Mouse (Mus musculus) mesoderm, embryonic 11.5 days (tissue): Measurements from ENCODE around the gene Cgrrf1.

Source experiments
- DNase-seq: peaks from one replicate; pipeline ENCODE4 v3.0.0-alpha.2; 2012; ENCODE audit warnings: low read depth, low spot score

Cgrrf1 gene

DNA sequence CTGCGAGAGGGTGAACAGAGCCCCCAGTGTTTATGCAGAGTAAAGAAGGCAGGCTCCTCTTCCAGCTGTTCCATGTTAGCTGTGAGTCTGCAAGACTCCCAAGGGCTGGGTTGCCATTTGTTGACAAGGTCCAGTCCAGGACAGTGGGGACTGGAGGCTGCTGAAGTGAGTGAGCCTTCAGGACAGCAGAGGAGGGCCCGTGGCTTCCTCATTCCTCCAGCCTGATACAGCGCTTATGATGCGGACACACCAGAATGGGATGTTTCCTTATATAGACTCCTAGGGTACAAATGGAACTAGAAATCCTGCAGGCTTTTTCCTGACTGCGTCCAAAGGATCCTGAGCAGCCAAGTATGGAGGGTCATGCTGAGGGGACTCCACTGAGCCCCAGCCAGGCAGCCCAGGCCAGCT is 54.0 kb downstream of the Cgrrf1 start:
- peak; percentile 34 for DNase-seq

DNA sequence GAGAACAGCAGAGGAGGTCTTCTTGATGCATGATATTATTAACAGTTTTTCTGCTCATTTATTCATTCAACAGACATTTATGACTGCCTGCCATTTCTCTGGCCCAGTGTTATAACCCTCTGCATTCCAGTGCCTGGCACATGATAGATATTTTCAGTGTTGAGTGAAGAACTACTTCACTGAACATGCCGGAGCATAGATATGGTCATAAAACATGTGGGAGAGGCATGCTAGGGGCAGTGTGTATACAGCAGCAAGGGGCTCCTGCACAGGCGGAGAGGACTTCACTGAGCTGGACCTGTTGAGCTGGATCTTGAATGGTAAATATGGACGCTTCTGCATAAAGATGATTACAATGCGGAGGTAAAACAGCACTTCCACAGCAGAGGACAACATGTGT is 57.2 kb downstream of the Cgrrf1 start:
- no peak for DNase-seq

DNA sequence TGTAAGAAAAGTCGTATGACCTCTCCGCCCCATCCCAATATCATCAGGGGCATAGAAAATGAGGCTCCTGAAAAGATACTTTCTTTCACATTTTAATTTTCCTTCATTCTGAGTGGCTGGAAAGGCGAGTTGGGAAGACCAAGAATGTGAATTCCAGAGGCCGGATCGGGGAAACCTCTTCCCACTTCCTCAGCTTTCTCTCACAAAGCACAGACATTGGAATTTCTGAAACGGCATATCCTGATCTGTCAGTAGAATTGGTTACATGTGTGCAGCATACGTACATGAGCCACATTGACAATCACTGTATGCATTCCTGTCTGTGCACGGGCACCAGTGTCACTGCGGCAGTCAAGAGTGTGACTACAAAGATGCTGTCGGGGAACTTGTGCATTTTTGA is 62.0 kb downstream of the Cgrrf1 start:
- no peak for DNase-seq

DNA sequence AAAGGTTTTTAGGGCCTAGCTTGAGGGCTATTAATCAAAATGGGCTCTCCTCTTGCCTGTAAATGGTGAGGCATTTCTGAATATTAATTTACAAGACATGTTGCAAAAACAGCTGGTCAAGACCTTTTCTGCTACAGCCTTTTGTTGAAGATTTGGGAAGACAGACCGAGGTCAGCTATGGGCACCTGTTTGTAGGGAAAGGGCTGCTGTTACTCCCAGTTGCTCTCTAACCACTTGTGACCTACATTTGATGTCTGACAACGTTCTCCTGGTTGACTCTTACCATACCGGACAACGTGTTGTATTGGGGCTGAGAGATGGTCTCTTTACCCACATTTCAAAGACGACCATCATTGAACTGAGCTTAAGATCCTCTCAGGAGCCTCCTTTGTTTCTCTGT is 66.0 kb downstream of the Cgrrf1 start:
- DNase-seq: no peak

DNA sequence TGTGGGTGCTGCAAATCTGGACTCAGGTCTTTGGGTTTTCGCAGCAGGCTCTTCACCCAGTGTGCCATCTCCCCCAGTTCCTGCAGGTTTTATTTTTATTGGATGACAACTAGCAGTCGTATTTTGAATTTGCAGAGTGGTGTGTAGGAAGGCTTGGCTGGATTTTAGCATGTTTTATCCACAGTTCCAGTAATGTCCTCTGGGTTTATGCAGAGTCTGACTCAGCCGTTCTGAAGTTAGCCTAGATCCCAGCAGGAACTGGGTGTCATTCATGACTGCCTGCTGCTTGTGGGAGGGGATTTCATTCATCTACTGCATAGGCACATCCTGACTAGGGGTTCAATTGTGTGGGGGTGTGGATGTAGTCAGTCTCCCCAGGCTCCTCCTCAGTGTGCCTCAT is 66.7 kb downstream of the Cgrrf1 start:
- no peak for DNase-seq

DNA sequence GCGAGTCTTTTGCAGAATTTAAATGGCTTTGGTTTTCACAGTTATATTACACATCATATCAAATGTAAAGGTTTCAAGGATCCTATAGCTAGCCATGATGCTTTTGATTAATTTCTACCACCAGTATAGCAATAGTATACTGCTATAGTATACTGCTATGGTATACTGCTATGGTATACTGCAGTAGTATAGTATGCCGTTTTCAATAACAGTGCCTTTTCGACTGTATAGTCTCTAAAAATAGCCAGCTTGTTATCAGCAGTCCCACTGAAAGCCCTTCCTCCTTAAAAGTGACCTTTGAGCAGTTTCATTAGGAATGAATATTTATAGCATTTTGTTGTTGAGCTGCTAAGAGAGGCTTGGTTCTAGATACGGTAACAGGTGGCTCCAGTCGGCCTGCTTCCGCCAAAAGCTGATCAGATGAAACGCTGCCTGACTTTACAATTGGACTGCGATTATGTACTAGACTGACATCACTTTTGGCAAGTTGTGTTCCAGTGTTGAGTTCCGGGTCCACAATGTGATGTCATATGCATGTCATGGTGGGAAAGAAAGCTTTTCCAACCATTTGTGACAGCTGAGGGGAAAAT is 70.7 kb downstream of the Cgrrf1 start:
- DNase-seq: no peak
